Mouse (Mus musculus): ENCODE measurements at regions not wholly inside any gene's neighbourhood (a gene's known extent, or its start where the extent isn't known, plus 50 kb on each side); places are given as distances from the start of the nearest gene placed in this dataset.

GRCm38 (mm10) chr6:97707401-97707800, 90.1 kb upstream of the Frmd4b start:
- TF ChIP-seq CTCF (conservative IDR thresholded peaks at IDR 0.05; ENCODE audit: low read length) (no peak), POU5F1 (IDR thresholded peaks at IDR 0.05; ENCODE audit: borderline replicate concordance, low read length) (no peak), NANOG (IDR thresholded peaks at IDR 0.05; ENCODE audit: borderline replicate concordance, low read length) (no peak)

All from E14TG2a.4 (cell line).